Mouse (Mus musculus) lung, postnatal 0 days (tissue): ENCODE measurements around the gene Krt78. TPM values are rescaled to one million over a fixed set of nuclear protein-coding genes. Genes with fewer than 3 reads are reported as not detected.

ENCODE experiments used
- ATAC-seq: fragments of 200-750 bp; cut with Nextera tagmentation; 2 replicates; pipeline ENCODE4 v1.8.0; 2017; ENCODE audit warnings: moderate library complexity
- DNase-seq: peaks from one replicate; pipeline ENCODE4 v3.0.0-alpha.2; 2016; ENCODE audit warnings: low spot score
- H3K27ac ChIP-seq: fragments of 300-500 bp; sonication (generic); 2 replicates; pipeline ENCODE4 v1.5.1; 2014; ENCODE audit warnings: antibody characterized with exemption, mild to moderate bottlenecking, low read length, mixed read lengths
- H3K27me3 ChIP-seq: fragments of 300-500 bp; sonication (generic); replicated peaks from 2 replicates; pipeline ENCODE4 v1.6.1; 2014; ENCODE audit warnings: low read length, mixed read lengths; ENCODE audit not compliant: insufficient read depth
- H3K36me3 ChIP-seq: fragments of 300-500 bp; sonication (generic); 2 replicates; pipeline ENCODE4 v1.6.1; 2014; ENCODE audit warnings: low read length, mixed read lengths; ENCODE audit not compliant: insufficient read depth
- H3K4me1 ChIP-seq: fragments of 300-500 bp; sonication (generic); 2 replicates; pipeline ENCODE4 v1.6.1; 2014; ENCODE audit warnings: antibody characterized with exemption, low read depth, low read length, mixed read lengths; ENCODE audit not compliant: insufficient read depth
- H3K4me2 ChIP-seq: fragments of 300-500 bp; sonication (generic); replicated peaks from 2 replicates; pipeline ENCODE4 v1.6.1; 2014; ENCODE audit warnings: low read depth, mild to moderate bottlenecking, low read length, moderate library complexity, mixed read lengths
- H3K4me3 ChIP-seq: fragments of 300-500 bp; sonication (generic); 2 replicates; pipeline ENCODE4 v1.5.1; 2014; ENCODE audit warnings: low read depth, low read length
- H3K9ac ChIP-seq: fragments of 300-500 bp; sonication (generic); replicated peaks from 2 replicates; pipeline ENCODE4 v1.6.1; 2014; ENCODE audit warnings: low read depth, mild to moderate bottlenecking
- H3K9me3 ChIP-seq: fragments of 300-500 bp; sonication (generic); 2 replicates; pipeline ENCODE4 v1.6.1; 2016; ENCODE audit warnings: low read length, mixed read lengths
- CTCF ChIP-seq: IDR thresholded peaks from 2 replicates; pipeline ENCODE4 v1.5.1; 2016; ENCODE audit warnings: antibody characterized with exemption, mild to moderate bottlenecking
- EP300 ChIP-seq: IDR thresholded peaks from 2 replicates; pipeline ENCODE4 v1.6.1; 2016; ENCODE audit warnings: antibody characterized with exemption, mild to moderate bottlenecking, control low read depth
- WGBS: fragments of 180-500 bp; shearing (Covaris S2); extraction: QIAGEN DNeasy Blood & Tissue Kit; methylation state at CpG from one replicate; pipeline ENCODE4 v1.1.7; 2014; 5-methylcytosine and 5-hydroxymethylcytosine counted together
- polyA plus RNA-seq: library from polyadenylated mRNA; unstranded; fragments of >200 nt; fragmentation: Nextera tagmentation; extraction: Ambion mirVana; gene quantifications from 2 replicates; pipeline ENCODE4 v1.2.1, GENCODE M21; 2015

Krt78 gene
- polyA plus RNA-seq, 1 experiment from 2014 or later = 0.08 TPM

- H3K9me3 ChIP-seq = no peaks in the 10 kb centered on the region
- no peaks in the 10 kb centered on the region for H3K27me3 ChIP-seq
- no peaks in the 10 kb centered on the region for H3K36me3 ChIP-seq
- no peak for DNase-seq
- TF ChIP-seq EP300 (no peak), CTCF (no peak)
- peaks cover 24% of the 10 kb centered on the region; the same call in 1 of the 2 replicates for H3K4me1 ChIP-seq
- WGBS = 51% methylated on average over 16 of the region's 16 CpGs
- no peak overlapping the region for H3K4me2 ChIP-seq
- no peak overlapping the region for H3K9ac ChIP-seq
- peak overlapping the region; percentile 62 for H3K27ac ChIP-seq
- ATAC-seq = no peak
- H3K4me3 ChIP-seq = no peak overlapping the region
Observed at GRCm38 (mm10) chr15:101974083-101974845, 20.2 kb upstream of the Krt78 start.

GRCm38 (mm10) chr15:101973414-101974077 is 19.5 kb upstream of the Krt78 start:
- no peak overlapping the region for H3K4me3 ChIP-seq
- TF ChIP-seq EP300 = no peak
- TF ChIP-seq CTCF = peak; percentile 99
- no peak overlapping the region for H3K4me2 ChIP-seq
- H3K36me3 ChIP-seq = no peaks in the 10 kb centered on the region
- H3K9me3 ChIP-seq = no peaks in the 10 kb centered on the region
- DNase-seq (peak; percentile 94), ATAC-seq (peak; percentile 53)
- H3K4me1 ChIP-seq = peaks cover 24% of the 10 kb centered on the region; the same call in 1 of the 2 replicates
- no peaks in the 10 kb centered on the region for H3K27me3 ChIP-seq
- no peak overlapping the region for H3K9ac ChIP-seq
- no peak overlapping the region; the same call in 1 of the 2 replicates for H3K27ac ChIP-seq
- 8% methylated on average over 15 of the region's 15 CpGs for WGBS

- Histone ChIP-seq H3K36me3 (no peaks in the 10 kb centered on the region), H3K4me2 (no peak overlapping the region), H3K27ac (no peak overlapping the region), H3K9me3 (no peaks in the 10 kb centered on the region), H3K4me1 (no peaks in the 10 kb centered on the region), H3K4me3 (no peak overlapping the region), H3K9ac (no peak overlapping the region), H3K27me3 (no peaks in the 10 kb centered on the region)
- no peak for ATAC-seq
- peak; percentile 73 for DNase-seq
- TF ChIP-seq EP300 = no peak
- TF ChIP-seq CTCF = peak; percentile 86
- WGBS = 10% methylated on average over 3 of the region's 6 CpGs
Observed at GRCm38 (mm10) chr15:101970536-101970935, 16.4 kb upstream of the Krt78 start.

GRCm38 (mm10) chr15:101966808-101967207 is 12.7 kb upstream of the Krt78 start:
- DNase-seq (peak; percentile 85), ATAC-seq (peak; percentile 95)
- no peaks in the 10 kb centered on the region for H3K36me3 ChIP-seq
- no peaks in the 10 kb centered on the region for H3K27me3 ChIP-seq
- no peak overlapping the region for H3K4me3 ChIP-seq
- 48% methylated on average over 8 of the region's 8 CpGs for WGBS
- H3K27ac ChIP-seq = no peak overlapping the region
- TF ChIP-seq EP300 (no peak), CTCF (no peak)
- H3K4me1 ChIP-seq = no peaks in the 10 kb centered on the region
- H3K9ac ChIP-seq = no peak overlapping the region
- no peaks in the 10 kb centered on the region for H3K9me3 ChIP-seq
- no peak overlapping the region for H3K4me2 ChIP-seq

- no peak for ATAC-seq
- 86% methylated on average over 3 of the region's 3 CpGs for WGBS
- no peak for TF ChIP-seq EP300
- no peak for TF ChIP-seq CTCF
Observed at GRCm38 (mm10) chr15:101958891-101959290, 4.8 kb upstream of the Krt78 start.

DNA sequence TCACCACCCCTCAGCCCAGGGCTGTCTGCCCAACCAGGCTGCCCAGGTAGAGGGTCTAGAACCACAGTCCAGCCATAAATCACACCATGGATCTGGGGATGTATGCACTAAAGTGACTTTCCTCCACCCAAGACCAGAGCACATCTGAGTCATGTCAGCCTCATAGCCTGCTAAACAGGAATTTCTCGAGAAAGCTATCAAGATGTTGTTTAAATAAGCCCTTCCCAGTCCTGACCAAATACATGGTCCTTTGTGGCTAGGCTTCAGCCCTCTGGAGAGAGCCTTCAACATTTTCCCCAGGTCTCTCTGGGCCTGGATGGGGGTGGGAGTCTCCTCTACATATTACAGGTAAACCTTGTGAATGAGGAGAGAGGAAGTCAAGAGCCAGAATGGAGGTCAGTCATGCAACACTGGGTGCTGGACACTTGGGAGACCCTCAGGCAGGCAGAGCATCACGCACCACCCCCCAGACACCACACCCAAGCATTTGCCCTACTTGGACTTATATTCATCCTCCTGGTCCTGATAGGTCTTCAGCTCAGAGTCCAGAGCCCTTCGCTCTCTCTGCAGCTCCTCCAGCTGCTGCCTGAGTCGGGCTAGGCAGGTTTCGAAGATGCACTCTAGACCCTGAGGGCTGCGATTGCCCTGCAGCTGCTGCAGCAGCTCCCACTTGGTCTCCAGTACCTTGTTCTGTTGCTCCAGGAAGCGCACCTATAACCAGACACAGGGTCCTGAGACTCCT is 1.2 kb downstream of the Krt78 start:
- WGBS = 61% methylated on average over 7 of the region's 7 CpGs
- no peak overlapping the region for H3K4me2 ChIP-seq
- no peak overlapping the region for H3K4me3 ChIP-seq
- no peak overlapping the region for H3K9ac ChIP-seq
- no peaks in the 10 kb centered on the region for H3K27me3 ChIP-seq
- H3K36me3 ChIP-seq = no peaks in the 10 kb centered on the region
- ATAC-seq (peak; percentile 65), DNase-seq (peak; percentile 68)
- H3K4me1 ChIP-seq = no peaks in the 10 kb centered on the region
- no peaks in the 10 kb centered on the region for H3K9me3 ChIP-seq
- TF ChIP-seq CTCF = no peak
- H3K27ac ChIP-seq = no peak overlapping the region

More at GRCm38 (mm10) chr15:101958891-101959290, 4.8 kb upstream of the Krt78 start:
- H3K4me1 ChIP-seq = no peaks in the 10 kb centered on the region
- no peaks in the 10 kb centered on the region for H3K9me3 ChIP-seq
- DNase-seq = no peak
- H3K4me3 ChIP-seq = no peak overlapping the region
- no peaks in the 10 kb centered on the region for H3K36me3 ChIP-seq
- H3K9ac ChIP-seq = no peak overlapping the region
- H3K4me2 ChIP-seq = no peak overlapping the region
- H3K27ac ChIP-seq = no peak overlapping the region
- no peaks in the 10 kb centered on the region for H3K27me3 ChIP-seq
